Mouse (Mus musculus): Measurements from ENCODE around the gene Sdk2.

The Sdk2 gene

DNA sequence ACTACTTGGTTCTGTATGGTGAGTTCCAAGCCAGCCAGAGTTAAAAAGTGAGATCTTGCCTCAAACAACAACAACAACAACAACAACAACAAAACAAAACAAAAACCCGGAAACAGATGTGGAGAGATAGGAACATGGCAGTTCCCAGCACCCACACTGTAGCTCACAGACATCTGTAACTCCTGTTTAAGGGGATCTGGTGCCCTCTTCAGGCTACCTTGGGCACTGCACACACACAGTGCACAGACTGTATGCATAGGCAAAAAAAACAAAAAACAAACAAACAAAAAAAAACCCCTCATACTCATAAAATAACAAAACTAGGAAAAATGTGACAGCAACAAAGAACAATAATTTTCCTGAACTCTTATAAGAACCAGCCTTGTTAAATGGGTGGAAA, 323.8 kb downstream of the Sdk2 start:
- no peak for DNase-seq (ENCODE audit: low read depth)

DNA sequence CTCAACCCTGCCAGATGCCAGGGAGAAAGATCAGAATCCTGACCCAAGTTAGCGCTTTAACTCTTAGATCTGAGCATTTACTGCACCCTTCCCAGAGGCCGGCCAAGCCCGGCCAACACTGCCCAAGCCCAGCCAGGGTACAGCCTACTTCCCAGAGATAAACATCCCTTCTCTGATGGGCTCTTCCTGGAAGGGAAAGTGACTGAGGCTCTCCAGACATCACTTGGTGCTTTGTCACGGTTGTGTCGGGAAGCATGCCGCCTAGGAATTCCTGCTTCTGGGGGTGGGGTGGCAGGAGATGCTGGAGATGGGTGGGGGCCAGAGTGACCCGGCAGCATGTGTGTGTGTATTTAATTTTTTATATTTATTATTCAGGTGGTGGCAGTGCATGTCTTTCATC, 326.7 kb downstream of the Sdk2 start:
- no peak for DNase-seq (ENCODE audit: low read depth)

DNA sequence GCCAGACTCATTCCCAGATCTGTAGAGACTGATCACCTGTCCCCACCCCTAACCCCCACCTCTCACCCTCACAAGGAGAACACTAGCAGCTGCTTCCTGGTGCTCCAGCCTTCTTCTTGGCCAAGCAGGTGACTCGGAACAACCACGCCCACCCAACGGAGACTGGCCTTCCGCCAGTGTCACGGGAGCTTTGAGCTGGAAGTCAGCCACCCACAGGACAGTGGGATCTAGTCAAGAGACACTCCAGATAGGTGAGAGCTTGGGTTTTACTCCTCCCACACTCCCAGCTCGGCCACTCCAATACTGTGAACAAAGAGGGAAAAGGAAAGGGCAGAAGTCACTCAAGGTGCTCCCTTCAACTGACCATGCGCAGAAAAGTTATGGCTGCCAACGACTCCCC, 327.6 kb downstream of the Sdk2 start:
- DNase-seq (ENCODE audit: low read depth), result no peak

DNA sequence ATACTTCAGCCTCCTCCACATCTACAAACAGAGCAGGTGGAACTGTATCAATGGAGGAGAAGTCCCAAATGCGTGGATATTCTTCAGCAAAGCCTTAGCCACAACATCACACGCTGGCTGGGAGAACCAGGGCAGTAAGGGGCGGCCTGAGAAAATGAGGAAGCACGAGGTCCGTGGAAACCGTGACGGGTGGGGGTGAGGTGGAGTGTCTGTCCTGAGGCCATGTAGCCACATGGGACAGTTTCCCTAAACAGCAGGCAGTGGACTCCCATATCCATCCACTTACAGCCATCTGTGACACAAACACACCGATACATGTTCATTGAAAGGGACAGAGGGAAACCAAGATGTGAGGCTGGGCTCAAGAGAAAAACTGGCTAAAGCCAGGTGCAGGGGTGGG, 328.9 kb downstream of the Sdk2 start:
- no peak for DNase-seq (ENCODE audit: low read depth)

DNA sequence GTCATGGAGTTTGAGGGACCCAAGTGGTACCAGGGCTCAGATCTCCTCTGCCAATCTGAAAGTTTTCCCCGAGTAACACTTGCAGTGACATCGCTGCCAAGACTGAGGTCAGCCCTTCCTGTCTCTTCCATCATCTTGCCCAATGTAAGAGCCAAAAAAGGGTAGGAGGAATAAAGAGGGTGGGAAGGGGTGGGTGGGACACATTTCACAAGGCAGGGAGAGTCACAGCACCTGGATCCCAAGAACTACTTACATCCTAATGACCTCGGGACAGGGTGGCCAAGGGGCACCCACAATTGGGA, 329.3 kb downstream of the Sdk2 start:
- DNase-seq (ENCODE audit: low read depth), result no peak

DNA sequence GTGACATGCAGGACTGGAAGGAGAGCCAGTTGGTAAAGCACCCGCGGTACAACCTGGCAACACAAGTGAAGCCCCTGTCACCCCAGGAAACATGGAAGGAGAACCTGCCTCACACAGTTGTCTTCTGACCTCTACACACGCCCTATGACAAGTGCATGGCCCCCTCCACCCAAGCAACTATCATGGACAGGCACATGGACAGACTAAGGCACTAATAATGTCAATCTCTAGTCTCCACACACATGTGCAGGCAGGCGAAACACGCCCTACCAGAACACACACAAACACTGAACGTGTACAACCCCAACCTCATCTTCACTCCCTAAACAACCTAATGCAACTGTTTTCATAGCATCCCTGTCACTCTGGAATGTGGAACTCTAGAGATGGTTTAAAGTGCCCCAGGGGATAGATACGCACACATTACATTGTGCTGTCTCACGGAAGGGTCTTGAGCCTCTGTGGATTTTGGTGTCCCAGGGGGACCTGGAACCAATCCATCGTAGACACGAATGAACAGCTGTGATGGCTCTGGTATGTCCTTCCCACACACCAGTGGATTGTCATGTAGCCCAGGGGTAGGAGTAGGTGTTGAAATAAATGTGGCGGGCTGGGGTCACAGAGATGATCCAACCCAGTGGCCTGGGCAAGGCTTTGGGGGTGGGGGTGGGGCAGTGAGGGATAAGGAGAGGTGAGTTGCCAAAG, 329.8 kb downstream of the Sdk2 start:
- no peak for DNase-seq (ENCODE audit: low read depth)

DNA sequence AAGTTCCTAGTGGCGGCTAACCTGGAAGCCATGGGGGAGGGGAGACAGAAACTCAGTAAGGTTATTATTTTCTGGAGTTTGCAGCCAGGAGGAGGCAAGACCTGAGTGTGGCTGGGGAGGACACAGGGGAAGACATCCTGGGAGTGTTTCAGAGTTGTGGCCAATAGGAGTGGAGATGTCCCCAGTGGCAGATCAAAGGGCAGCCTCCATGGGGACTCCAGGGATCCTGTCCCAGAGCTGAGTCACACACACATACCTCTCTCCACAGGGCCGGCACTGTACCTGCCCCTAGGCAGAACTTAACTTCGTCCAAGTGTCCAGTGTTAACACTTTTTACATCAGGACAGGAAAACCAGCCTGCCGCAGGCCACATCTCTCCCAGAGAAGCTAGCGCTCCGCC, 331.7 kb downstream of the Sdk2 start:
- no peak for DNase-seq (ENCODE audit: low read depth)

DNA sequence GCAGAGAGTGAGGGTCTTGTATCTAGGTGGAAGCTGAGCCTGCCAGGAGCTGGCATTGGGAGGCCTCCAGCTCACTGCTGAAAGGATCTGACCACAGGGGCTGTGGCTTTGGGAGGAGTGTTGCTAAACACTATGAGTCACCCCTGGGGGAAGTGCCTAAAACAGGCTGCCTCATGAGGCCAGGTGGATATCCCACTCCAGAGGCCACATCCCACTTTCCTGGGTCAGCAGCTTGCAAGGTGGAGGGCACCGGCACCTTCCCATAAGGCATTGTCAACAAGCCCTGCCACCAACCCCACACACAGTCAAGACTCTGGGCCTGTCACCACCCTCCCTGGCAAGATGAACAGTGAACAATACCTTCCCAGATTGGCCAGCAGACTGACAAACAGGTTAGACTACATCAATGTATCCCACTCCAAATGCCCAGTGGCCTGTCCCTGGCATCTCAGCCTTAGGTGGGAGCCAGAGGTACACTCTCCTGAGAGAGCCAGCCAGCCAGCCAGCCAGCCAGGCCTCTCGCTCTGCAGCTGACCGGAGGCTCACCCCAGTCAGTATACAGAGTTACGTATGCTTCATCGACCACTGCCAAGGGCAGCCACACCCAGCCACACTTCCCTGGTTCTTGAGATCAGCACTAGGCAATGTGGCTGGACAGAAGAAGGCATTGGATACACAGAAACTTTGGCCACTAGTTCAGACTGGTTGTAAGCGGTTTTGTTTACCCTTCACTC, 333.0 kb downstream of the Sdk2 start:
- no peak for DNase-seq (ENCODE audit: low read depth)

DNA sequence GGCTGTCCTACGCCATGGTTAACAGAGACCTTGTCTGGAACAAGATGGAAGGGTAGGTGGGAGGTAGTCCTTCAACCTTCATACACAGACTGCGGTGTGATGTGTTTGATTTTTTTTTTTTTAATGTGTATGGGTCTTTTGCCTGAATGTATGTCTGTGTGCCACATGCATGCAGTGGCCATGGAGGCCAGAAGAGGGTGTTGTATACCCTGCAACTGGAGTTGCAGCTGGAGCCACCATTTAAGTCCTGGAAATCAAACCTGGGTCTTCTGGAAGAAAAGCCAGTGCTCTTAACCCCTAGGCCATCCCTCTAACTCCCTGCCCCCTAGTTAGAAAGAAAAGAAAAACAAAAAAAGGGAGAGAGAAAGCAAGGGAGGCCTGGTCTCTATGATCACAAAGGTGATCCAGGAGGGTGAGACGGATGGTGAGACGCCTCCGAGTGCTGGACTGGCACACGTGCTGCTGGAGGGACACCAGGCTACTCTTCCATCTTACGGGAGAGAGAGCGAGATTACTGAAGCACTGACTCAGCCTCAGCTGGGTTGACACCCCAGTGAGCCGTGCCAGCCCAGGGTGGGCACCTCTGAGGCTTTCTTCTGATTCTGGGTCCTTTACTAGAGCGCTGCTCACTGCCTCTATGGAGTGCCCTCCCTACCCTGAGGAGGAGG, 334.8 kb downstream of the Sdk2 start:
- DNase-seq (ENCODE audit: low read depth), result no peak

DNA sequence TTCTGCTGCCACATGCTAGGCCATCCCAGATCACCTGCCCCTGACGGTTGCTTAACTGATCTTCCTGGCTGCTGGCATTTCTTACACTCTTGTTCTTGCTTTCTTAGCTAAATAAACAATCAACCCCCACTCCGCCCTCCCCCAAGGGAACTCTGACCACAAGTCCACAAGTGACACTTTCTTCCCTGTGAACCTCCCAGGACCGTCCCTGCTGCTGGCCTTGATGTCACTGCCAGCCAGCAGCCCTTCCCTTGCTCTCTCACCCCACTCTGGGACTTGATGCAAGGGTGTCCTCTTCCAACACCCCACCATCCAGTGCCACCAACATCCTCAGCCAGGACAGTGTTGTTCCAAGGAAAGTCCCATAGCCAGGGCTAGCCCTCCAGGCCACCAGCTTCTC, 336.0 kb downstream of the Sdk2 start:
- no peak for DNase-seq (ENCODE audit: low read depth)

DNA sequence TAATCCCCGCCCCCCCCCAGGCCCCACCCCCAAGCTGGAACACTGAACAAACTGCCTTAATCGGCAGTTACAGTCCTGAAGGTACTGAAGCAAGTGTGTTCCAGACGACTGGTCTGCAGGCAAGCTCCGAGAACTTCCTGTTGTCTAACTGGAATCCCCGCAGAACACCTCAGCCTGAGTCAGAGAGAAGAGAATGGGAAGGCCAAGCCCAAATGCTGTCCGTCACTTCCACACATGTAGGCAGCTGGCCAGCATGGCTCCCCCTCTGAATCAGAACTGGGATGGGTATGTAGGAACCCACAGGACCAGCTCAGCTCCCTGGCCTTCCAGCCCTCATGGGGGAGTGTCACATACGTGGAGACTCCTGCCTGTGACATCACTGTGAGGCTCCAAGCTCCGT, 336.9 kb downstream of the Sdk2 start:
- DNase-seq (ENCODE audit: low read depth), result no peak

DNA sequence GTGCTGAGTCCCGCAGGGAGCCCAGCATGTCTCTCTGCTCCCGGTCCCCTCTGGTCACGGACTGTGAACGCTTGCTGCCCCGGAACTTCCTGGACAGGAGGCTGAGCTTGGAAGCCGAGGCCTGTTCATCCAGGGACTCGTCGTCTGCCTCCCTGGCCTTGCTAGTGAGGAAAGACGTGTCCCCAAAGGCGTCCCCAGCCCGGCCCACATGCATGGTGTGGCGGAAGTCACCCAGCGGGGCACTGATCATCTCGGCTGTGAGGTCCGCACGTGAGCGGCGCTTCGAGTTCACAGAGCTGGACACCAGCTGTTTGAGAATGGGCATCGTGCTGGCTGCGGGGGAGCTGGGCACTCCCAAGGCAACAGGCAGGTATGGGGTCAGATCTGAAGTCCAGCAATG, 337.6 kb downstream of the Sdk2 start:
- no peak for DNase-seq (ENCODE audit: low read depth)

DNA sequence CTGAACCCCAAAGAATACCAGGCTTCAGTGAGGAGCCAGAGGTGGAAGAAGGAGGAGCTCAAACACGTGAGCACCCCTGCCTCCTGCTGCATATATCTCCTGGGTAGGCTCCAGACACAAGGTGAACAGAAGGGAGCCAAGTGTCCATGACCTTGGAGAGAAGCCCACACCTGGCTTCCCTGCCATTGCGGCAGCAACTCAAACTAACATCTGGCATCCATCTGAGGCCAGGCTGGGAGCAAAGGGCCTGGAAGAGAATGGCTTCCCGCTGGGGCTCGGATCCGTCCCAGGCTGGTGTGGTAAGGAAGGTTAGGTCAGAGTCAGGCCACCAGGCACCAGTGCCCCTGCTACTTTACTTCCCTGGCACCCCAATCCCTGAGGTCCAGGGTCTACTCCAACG, 338.9 kb downstream of the Sdk2 start:
- DNase-seq (ENCODE audit: low read depth), result no peak

DNA sequence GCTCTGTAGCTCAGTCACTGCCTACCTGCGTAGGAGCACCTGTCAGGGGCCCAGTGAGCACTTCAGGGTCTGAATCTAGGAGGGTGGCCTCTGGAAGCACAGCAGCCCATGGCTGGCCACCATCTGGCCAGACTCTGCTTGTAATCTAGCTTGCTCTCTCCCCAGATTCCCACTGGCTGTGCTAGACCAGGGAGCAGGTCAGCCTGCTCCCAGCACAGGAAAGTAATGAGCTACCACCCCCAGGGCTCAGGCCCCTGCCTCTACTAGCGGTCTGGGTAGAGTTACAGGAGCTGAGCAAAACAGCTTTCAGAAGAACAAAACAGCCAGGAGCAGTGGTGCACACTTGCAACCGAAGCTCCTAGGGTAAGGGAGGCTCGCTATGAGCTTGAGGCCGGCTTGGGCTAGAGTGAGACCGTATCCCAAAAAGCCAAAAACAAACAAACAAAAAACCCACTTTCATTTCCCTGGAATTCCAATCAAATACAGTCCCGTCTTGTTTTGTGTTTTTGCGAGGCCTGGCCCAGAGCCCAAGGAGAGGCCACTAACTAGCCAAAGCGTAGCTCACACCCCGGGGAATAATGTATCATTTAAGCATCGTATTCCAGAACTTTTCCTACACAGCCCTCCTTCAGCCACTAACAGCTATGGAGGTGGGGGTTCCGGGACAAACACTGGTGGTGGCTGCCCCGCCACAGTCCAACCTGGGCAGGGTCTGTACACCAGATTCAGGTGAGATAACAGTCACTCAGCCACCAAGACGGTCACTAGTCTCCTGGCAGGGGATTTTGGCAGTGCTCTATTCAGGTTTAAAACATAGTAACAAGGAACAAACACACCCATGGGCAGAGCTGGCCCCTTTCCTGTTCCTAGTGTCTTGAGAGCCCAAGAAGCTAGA, 339.6 kb downstream of the Sdk2 start:
- no peak for DNase-seq (ENCODE audit: low read depth)
